Mouse (Mus musculus) ovary, postnatal 36 days (tissue): Measurements from ENCODE around the gene Rell1.
"Not testable (repeated sequence)": the region's sequence is repeated elsewhere in the genome, so short reads cannot be mapped to it uniquely, and the experiment has no call there.

ENCODE experiments used
- DNase-seq: peaks from one replicate; pipeline ENCODE4 v3.0.0; 2022; ENCODE audit warnings: low spot score, mixed read lengths

The Rell1 gene

DNA sequence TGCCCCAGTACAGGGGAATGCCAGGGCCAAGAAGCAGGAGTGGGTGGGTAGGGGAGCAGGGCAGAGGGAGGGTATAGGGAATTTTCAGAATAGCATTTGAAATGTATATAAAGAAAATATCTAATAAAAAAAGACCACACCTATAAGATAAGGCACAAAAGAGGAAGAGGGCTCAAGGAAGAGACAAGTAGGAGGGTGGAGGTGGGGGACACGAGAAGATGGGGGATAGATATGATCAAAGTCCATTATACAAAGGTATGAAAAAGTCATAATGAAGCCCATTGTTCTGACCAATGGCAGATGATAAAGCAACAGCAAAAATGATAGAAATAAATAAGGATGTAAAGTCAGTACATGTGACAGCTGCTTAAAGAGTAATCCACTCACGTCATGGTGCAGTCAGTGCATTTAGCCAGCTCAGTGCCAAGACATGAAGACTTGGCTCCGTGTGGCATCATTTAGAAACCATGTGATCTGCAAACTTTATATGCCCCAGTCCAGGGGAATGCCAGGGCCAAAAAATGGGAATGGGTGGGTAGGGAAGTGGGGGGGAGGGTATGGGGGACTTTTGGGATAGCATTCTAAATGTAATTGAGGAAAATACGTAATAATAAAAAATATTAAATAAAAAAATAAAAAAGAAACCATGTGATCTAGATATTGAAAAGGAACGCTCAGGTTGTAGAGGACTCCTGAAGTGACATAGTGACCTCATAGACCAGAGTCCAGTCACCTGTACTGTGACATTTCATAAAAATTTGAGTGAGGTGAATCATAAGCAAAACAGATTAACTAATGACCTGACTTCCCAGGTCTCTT, 71.5 kb downstream of the Rell1 start:
- DNase-seq, result not testable (repeated sequence)

DNA sequence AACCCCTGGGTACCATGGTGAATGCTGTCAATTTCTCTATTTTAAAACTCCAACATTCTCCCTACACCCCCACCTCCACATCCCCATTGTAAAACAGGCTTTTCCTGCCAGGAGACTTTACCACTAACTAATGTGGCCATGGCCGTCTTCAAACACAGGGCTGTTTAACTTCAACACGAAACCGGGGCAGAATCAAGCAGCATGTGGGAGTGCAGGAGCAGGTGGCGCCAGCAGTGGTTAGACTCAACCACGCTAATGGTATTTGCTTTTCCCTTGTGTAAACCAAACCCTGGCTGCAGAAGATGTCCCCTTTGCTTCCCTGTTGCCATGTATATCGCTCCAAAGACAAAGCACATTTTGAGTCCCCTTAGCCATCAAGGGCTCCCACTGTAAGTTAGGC, 76.8 kb downstream of the Rell1 start:
- no peak for DNase-seq

DNA sequence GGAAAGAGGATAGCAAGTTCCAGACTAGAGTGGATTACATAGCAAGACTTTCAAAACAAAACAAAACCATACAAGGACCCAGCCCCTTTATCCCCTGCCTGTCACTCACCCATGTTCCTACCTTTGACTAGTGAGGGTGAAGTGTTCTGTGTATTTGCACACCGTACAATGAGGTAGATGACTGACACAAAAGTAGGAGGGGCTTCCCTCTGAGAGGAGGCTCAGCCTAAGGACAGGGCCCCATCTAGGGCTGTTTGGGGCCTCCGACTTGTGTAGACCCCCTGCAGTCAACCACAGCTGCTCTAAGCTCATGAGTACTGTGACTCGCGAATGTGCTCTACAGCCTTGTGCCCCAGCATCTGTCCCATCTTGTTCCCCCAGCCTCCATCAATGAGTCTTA, 77.5 kb downstream of the Rell1 start:
- DNase-seq, result no peak

DNA sequence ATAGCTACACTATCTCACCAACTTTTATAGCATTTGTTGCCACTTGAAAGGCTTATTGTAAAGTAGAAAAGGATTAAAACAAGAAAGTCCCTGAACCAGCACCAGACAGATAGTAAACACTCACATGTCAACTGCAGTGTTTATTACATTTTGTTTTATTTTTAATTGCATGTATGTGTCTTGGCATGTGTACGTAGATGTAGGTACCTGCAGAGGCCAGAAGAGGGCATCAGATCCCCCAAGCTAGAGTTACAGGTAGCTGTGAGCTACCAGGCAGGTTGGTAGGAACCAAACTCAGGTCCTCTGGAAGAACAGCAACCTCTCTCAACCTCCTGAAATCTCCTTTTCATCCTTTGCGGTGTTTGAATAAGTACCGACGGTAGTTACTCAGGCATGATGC, 81.6 kb downstream of the Rell1 start:
- DNase-seq, result no peak

DNA sequence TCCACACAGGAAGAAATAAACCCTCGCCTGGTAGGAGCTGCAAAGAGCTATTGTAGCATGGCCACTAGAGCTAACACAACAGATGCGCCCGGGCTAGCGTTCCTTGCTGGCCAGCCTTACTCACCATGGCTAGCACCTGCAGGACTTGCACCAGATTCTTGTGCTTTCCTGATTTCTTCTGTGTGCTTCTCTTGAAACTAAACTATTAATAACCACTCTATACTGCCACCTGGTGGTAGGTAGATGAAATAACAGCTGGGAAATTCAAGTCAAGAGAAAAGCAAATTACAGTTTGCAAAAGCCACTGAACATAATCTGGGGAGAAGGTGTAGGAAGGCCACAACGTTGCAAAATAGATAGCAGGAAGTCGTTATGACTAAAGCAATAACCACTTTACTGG, 82.0 kb downstream of the Rell1 start:
- DNase-seq, result no peak

DNA sequence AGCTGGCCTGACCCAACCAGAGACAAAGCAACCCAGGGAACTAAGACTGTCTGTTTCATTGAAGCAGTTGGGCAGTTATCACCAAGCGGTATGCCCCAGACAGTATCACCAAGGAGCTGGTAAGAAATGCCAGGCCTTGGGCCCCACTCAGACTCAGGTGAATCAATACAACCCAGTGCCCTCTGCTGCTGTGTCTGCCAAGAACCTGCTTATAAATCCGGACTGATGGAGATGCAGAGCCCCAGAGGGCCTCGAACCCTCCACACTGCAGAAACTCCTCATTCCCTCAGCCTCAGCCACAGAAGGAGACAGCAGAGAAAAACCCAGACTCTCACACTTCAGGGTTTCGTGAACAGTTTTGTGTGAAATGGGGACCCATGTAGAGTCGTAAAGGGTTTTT, 82.4 kb downstream of the Rell1 start:
- no peak for DNase-seq

DNA sequence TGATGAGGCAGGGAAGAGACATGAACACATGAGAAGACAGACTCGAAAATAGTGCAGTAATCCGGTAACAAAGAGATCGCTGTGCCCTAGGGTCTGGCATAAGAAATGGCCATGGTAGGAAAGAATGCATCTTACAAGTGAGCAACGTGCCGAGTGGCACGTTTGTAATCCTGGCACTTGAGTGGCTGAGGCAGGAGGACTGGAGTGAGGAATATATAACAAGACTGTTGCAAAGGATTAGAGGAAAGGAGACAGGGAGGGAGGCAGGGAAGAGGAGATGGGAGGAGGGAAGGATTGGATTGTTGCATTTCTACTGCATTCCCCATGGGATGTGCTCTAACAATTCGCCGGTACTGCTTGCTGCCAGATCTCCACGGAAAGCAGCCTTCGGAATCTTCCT, 89.7 kb downstream of the Rell1 start:
- DNase-seq, result no peak

DNA sequence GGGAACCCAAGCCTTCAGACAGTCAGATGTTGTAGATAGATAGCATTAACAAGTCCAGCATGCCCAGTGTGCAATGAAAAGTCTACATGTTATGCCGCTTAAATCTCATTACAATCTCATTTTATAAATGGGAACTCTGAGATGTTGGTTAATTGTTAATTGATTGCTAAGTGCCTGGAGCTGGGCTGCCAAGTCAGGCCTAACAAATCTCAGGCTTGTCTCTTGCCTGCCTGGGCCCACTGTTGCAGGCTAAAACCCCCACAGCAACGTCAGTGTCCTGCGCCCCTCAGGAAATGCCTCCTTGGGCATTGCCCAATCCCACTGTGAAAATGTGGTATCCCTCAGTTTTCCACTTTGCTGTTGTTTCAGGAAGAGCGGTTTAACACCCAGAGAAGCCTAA, 92.6 kb downstream of the Rell1 start:
- DNase-seq, result no peak

DNA sequence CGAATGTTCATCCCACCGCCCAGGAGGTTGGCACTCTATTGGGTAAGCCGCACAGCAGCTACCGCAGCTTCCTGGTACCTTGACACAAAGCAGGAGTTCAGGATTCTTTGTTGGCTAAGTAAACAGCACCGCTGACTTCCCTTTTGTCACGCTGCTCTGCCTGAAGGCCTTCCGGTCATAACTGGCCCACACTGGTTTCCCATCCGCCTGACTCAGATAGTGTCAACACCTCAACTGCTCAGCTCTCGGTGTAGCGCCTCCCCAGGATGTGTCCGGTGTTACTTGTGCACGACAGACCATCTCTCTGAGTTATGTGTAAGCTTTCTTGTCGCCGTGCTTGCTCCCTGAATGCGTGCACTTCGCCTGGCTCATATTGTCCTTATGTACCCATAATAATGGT, 93.8 kb downstream of the Rell1 start:
- no peak for DNase-seq

DNA sequence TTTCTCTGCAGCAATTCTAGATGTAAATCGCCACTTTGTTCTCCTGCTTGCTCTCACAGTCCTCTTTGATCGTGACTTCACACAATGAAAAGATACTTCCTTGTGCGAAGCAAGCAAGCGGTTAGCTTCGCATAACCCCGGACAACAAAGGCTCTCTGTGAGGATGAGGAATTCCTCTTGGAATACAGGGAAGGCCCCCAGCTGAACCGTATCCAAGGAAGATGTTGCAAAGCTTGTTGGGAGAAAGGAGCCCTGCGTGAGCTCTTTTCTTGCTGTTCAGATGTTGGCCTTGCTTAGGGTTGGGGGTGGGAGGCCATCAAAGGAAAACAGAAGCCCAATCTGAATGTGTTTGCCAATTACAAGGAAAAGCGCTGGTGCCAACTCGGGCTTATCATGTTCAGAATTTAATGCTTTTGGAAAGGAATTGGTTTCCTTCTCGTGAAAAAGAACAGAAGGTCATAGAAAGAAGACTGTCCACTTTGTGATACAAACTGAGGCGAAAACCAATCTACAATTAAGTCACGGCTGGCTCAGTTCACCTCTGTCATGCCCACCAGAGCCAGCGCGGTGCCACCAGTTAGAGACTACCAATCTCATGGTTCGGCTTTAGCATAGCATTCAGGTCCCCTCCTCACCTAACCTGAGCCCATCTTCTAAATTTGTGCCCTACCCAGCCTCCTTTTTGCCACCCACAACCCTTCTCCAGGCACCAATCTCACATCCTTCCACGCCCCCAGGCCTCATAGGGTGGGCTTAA, 96.3 kb downstream of the Rell1 start:
- no peak for DNase-seq

DNA sequence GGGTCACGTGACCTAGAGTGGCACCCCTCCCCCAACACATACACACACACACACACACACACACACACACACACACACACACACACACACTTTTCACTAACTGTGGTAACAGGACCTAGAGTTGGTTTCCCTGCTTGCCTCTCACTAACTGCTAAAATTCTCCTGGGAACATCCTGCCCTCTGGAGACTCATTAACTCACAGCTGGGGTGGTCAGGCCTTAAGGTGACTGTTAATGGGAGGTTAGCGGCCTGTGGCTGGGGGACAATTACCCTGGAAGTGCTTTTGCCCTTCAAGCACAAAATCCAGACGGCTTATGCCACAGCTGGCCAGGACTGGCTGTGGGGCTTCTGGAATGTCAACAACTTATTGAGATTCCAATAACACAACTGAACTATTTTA, 101.3 kb downstream of the Rell1 start:
- no peak for DNase-seq

DNA sequence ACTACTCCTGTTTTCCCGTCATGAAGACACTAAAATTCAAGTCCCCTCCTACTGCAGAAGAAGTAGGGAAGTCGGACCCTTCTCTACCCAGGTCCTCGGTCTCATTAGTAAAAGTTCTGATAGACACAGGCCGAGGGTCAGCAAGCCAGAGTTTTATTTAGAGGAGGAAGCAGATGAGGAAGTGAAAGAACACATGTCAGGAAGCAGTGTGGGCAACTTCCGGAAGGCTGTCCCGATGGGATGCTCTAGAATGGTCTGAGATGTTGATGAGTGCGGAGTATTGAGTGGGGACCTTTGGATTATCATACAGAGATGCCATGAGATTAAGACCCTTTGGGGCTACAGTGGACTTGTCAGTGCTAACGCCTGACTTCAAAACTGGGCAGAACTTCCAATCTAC, 109.8 kb downstream of the Rell1 start:
- no peak for DNase-seq
